9 mouse cellular contexts compared by ENCODE assay signal in genomic region chr11:115894755-115895520, GRCm38 (mm10). TPM values are rescaled to one million over a fixed set of nuclear protein-coding genes. Genes with fewer than 3 reads are reported as not detected.
DNase-seq lines count a peak whose midpoint lies in the region; ATAC-seq and TF ChIP-seq lines count a peak whose summit lies in the region.
"Had no signal": no experiment of that assay in that cellular context is flagged by ENCODE, and none has a peak within 500 bp of the region (broad histone marks: within the 10 kb centered on the region; RNA-seq: fewer than 3 reads in every experiment).

No protein-coding gene starts in this region.

- H3K27me3 ChIP-seq in hindbrain, embryonic 14.5 days (ENCODE audit: control insufficient read depth, insufficient read depth, low read length) = no peaks in the 10 kb centered on the region

- H3K27ac ChIP-seq in left cerebral cortex, adult 2 months = no peak overlapping the region
- H3K27ac ChIP-seq in hindbrain, embryonic 14.5 days = no peak overlapping the region

- 74% methylated on average over 14 of the region's 14 CpGs for WGBS in hindbrain, embryonic 14.5 days

- H3K9me3 ChIP-seq in hindbrain, embryonic 14.5 days (ENCODE audit: control insufficient read depth, low read length) = no peaks in the 10 kb centered on the region

- H3K36me3 ChIP-seq in hindbrain, embryonic 14.5 days (replicated peaks; ENCODE audit: control insufficient read depth, insufficient read depth) = peaks cover 39% of the 10 kb centered on the region

- H3K4me3 ChIP-seq in left cerebral cortex, adult 2 months = no peak overlapping the region
- H3K4me3 ChIP-seq in hindbrain, embryonic 14.5 days (replicated peaks; ENCODE audit: low read length) = no peak overlapping the region

- no peak overlapping the region for H3K9ac ChIP-seq in hindbrain, embryonic 14.5 days

- H3K4me2 ChIP-seq in hindbrain, embryonic 14.5 days (replicated peaks) = no peak overlapping the region

- H3K4me1 ChIP-seq in hindbrain, embryonic 14.5 days (replicated peaks; ENCODE audit: control insufficient read depth, insufficient read depth, low read length) = no peaks in the 10 kb centered on the region

- peak; percentile 17 for TF ChIP-seq CTCF in left cerebral cortex, adult 2 months (IDR thresholded peaks at IDR 0.05)

- ATAC-seq in granulocyte monocyte progenitor cell, adult 5-6 weeks (replicated peaks; ENCODE audit: poor library complexity, severe bottlenecking) = no peak
- no peak for ATAC-seq in hindbrain, embryonic 14.5 days (ENCODE audit: low FRiP score)

- intact Hi-C loops in left cerebral cortex, adult 2 months (cut with DNase I) = no loop called here

- DNase-seq in left cerebral cortex, adult 2 months (ENCODE audit: extremely low spot score in 1 of 2, low spot score in 2 of 2) = no peak
- no peak for DNase-seq in left cerebral cortex, adult 18-20 months (ENCODE audit: low spot score in 2 of 2)
- peak; percentile 36 for DNase-seq in adipocyte (ENCODE audit: low spot score)
- DNase-seq in embryo, embryonic 11 days = peak; percentile 47
- DNase-seq in retina, postnatal 1 day = peak; percentile 58
- DNase-seq in hindbrain, embryonic 14.5 days (ENCODE audit: low spot score) = no peak
- DNase-seq in frontal cortex, postnatal 14 days (ENCODE audit: low spot score in 2 of 2) = no peak

RNA-seq across cellular contexts. Expression of gene Smim5, which starts 4.8 kb away (rescaled TPM):
- under 1 TPM in 1 of 2 experiments, not detected in 1; 0.52 TPM for total RNA-seq in left cerebral cortex, adult 2 months (2021)
- under 1 TPM in 1 of 2 experiments, not detected in 1; 0.54 TPM for total RNA-seq in left cerebral cortex, adult 18-20 months (2021)
- 7.1 and 10.4 TPM in 2 replicates for total RNA-seq in granulocyte monocyte progenitor cell, adult 5-6 weeks (2014; fragmentation: Nextera tagmentation)
- total RNA-seq in granulocyte monocyte progenitor cell, adult 5-6 weeks (2017) = 3.5 and 7.8 TPM in 2 replicates
- 2.9 and 4.6 TPM in 2 replicates for polyA plus RNA-seq in hindbrain, embryonic 14.5 days (2014; fragmentation: Nextera tagmentation; extraction: Ambion mirVana)

RNA-seq across cellular contexts. Expression of gene Smim6, which starts 16.9 kb away (rescaled TPM):
- total RNA-seq in left cerebral cortex, adult 2 months (2021) = not detected
- total RNA-seq in left cerebral cortex, adult 18-20 months (2021) = not detected
- total RNA-seq in granulocyte monocyte progenitor cell, adult 5-6 weeks (2014; fragmentation: Nextera tagmentation) = 0.88 and 2.3 TPM in 2 replicates
- total RNA-seq in granulocyte monocyte progenitor cell, adult 5-6 weeks (2017) = 0.69 TPM in 1 of 2 replicates, not detected in the other
- not detected in 2 replicates for polyA plus RNA-seq in hindbrain, embryonic 14.5 days (2014; fragmentation: Nextera tagmentation; extraction: Ambion mirVana)
- total RNA-seq: layer of hippocampus, postnatal 10 days had no signal

RNA-seq across cellular contexts. Expression of gene Myo15b, which starts 36.7 kb away (rescaled TPM):
- under 1 TPM; 0.36 to 0.79 TPM for total RNA-seq in left cerebral cortex, adult 2 months (2021)
- under 1 TPM; 0.49 to 0.75 TPM for total RNA-seq in left cerebral cortex, adult 18-20 months (2021)
- 4.4 and 5.4 TPM in 2 replicates for total RNA-seq in granulocyte monocyte progenitor cell, adult 5-6 weeks (2014; fragmentation: Nextera tagmentation)
- total RNA-seq in granulocyte monocyte progenitor cell, adult 5-6 weeks (2017) = 1.1 and 2.1 TPM in 2 replicates
- 0.13 TPM in 1 of 2 replicates, not detected in the other for polyA plus RNA-seq in hindbrain, embryonic 14.5 days (2014; fragmentation: Nextera tagmentation; extraction: Ambion mirVana)

RNA-seq across cellular contexts. Expression of gene Sap30bp, which starts 38.1 kb away (rescaled TPM):
- 10 to 100 TPM; 46.7 to 50.1 TPM for total RNA-seq in left cerebral cortex, adult 2 months (2021)
- 10 to 100 TPM; 45.3 to 54.0 TPM for total RNA-seq in left cerebral cortex, adult 18-20 months (2021)
- total RNA-seq in granulocyte monocyte progenitor cell, adult 5-6 weeks (2014; fragmentation: Nextera tagmentation) = 20.4 and 44.5 TPM in 2 replicates
- 145 and 211 TPM in 2 replicates for total RNA-seq in granulocyte monocyte progenitor cell, adult 5-6 weeks (2017)
- 40.5 and 41.8 TPM in 2 replicates for polyA plus RNA-seq in hindbrain, embryonic 14.5 days (2014; fragmentation: Nextera tagmentation; extraction: Ambion mirVana)

RNA-seq across cellular contexts. Expression of gene Recql5, which starts 38.3 kb away (rescaled TPM):
- 10 to 100 TPM; 27.1 to 29.4 TPM for total RNA-seq in left cerebral cortex, adult 2 months (2021)
- total RNA-seq in left cerebral cortex, adult 18-20 months (2021) = 10 to 100 TPM; 25.9 to 27.4 TPM
- 22.8 and 27.6 TPM in 2 replicates for total RNA-seq in granulocyte monocyte progenitor cell, adult 5-6 weeks (2014; fragmentation: Nextera tagmentation)
- total RNA-seq in granulocyte monocyte progenitor cell, adult 5-6 weeks (2017) = 18.9 and 19.3 TPM in 2 replicates
- polyA plus RNA-seq in hindbrain, embryonic 14.5 days (2014; fragmentation: Nextera tagmentation; extraction: Ambion mirVana) = 16.7 and 17.2 TPM in 2 replicates

Comparison
In these comparisons a context has a peak if more than half of its experiments do, and no peak if none do; other contexts are left out.
1. DNase-seq: peak in adipocyte (single experiment), embryo, embryonic 11 days (single experiment) and retina, postnatal 1 day (single experiment); none in left cerebral cortex, adult 2 months (0 of 2), left cerebral cortex, adult 18-20 months (0 of 2), hindbrain, embryonic 14.5 days (single experiment) and frontal cortex, postnatal 14 days (0 of 2).